Mouse (Mus musculus): ENCODE results near the gene Plscr2.

DNA sequence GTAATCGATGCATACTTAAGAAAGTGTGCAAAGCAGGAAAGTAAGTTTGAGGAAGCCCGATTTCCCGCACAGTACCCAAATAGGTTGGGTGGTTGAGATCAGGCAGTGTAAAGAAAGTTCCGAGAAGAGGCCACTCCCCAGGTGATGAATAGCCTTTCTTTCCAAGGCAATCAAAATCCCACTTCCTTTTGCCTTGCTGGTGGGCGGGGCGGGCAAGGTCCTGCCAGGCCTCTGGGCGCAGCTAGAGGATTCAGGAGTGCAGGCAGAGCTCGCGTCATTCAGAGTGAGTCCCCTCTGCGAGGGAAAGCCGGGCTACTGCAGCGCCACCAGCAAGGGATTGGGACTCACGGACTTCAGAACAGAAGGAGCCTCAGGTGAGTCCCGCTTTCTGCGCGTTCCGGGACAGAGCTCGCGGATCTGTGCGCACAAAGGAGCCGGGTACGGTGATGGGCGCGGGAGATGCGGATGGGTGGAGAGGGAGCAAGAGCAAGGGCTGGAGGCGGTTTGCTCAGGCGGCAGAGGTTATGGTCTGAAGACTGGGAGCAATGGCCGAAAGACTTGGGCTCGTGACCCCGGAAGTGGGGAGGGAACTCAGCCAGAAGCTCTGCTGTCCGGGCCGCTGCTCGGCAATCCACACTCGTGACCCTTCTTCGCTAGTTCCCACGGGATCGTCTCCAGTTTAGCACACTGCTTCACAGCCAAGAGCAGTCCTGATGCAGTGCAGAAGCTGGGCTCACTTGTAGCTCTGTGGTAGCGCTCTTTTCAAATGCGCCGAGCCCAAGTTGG lies 25.2 kb upstream of the Plscr2 start:
- no peak for TF ChIP-seq CTCF (IDR thresholded peaks at IDR 0.05; ENCODE audit: control insufficient read depth, insufficient read depth, insufficient read length)
- TF ChIP-seq USF1 (IDR thresholded peaks at IDR 0.05; ENCODE audit: low read depth) = peak; percentile 46
- no peak for TF ChIP-seq MYOD1 (IDR thresholded peaks at IDR 0.05; ENCODE audit: control insufficient read depth, insufficient read length, low read depth)
- no peak for TF ChIP-seq CEBPB (IDR thresholded peaks at IDR 0.05; ENCODE audit: low read depth)
